Mouse (Mus musculus) stomach, postnatal 0 days (tissue): ENCODE measurements around the gene Fam129b.

Experiments used
- CTCF ChIP-seq: IDR thresholded peaks from 2 replicates; pipeline ENCODE4 v1.5.1; 2016; ENCODE audit warnings: antibody characterized with exemption, low read depth, mild to moderate bottlenecking, moderate library complexity
- EP300 ChIP-seq: optimal IDR thresholded peaks from 2 replicates; pipeline ENCODE3; 2016; ENCODE audit warnings: antibody characterized with exemption

GRCm38 (mm10) chr2:32902126-32902525, 26.2 kb downstream of the Fam129b start:
- TF ChIP-seq CTCF (no peak), EP300 (no peak)
